Mouse (Mus musculus) layer of hippocampus, adult 9-11 months (tissue): ENCODE results near the gene Dlk1.
A peak's percentile ranks its signal among the peaks of the same experiment; 100 is the strongest.
"Not testable (repeated sequence)": the region's sequence is repeated elsewhere in the genome, so short reads cannot be mapped to it uniquely, and the experiment has no call there.

Experiments used
- DNase-seq: peaks from one replicate; pipeline ENCODE4 v3.0.0; 2022

Dlk1 gene

GRCm38 (mm10) chr12:109441366-109441765 is 11.3 kb upstream of the Dlk1 start:
- DNase-seq = peak; percentile 24

DNA sequence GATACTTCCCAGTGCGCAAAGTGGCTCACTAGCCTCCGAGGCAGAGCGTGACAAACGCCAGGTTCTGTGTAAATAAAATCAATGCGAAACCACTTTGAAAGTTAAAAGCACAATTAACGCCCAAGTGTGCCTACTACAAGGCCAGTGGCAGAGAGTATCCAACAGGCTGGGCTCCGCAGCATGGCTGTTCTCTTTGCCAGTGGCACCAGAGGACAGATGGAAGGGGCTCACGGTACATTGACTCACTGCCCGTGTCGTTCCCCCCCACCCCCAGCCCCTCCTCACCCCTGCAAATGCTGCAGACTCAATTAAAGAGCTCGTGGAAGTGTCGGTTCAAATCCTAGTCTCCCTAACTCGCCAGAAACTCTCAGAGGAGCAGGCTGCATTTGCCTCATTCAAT is 10.5 kb upstream of the Dlk1 start:
- no peak for DNase-seq

- peak; percentile 78 for DNase-seq
Measured at GRCm38 (mm10) chr12:109443276-109443675, 9.3 kb upstream of the Dlk1 start.

- no peak for DNase-seq
Measured at GRCm38 (mm10) chr12:109444999-109445398, 7.6 kb upstream of the Dlk1 start.

DNA sequence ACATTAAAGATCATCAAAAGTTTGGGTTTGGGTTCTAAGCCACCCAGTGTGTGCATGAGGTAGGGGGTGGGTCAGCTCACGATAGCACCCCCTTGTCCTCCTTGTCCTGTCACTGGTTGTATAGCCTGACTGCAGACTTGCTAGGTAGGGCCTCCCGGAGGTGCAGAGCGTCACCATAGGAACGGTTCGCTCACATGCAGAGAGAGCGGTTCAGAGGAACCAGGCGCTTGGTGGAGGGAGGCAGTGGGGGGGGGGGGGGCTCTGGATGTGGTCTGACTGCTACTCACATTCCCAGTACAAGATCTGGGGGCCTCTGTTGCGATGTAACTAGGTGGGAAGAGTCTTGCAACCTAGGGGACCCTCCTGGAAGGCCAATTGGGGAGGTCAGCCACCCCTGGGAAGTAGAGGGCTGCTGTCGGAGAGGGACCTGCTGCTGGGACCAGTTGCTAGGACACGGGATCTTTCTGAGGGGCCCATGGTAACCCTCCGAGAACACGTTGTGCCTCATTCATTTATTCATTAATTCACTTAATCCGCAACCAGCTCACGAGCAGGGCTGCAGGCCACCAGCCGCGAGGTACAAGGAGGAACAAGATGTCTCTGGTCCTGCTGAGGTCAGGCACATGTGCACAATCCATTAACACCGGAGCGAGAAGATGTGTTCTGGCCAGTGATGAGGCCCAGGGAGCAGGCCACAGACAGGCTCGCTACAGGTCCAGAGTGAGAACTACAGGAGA is 7.0 kb upstream of the Dlk1 start:
- DNase-seq = no peak

DNA sequence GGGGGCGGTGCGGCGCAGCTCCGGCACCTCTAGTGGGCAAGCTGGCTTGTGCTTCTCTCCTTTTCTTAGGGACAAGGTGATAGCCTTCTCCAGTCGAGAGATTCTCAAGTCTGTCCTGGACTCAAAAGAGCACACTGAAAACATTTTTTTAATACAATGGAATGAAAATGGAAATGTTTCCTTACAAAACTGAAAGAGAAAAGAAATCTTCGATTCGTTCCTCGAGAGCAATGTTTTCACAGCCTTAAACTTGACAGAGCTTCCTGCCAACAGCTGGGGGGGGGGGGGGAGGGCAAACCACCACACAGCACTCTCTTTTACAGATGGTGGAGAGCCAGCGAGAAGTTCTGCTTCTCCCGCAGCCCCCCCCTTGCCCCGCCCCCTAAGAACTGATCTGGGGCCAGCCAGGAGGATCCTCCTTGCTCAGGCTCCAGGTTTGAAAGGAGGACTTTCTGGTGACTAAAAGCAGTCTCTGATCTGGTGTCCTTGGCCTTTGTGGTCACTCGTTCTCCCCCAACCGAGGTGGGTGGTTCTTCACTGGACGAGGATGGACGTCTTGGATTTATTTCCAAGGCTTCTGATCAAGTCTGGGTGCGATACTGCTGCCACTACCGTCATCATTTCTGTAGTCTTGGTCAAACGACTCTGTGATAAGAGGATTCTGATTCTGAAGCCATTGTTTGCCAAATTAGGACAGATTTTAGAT is 6.2 kb upstream of the Dlk1 start:
- no peak for DNase-seq

GRCm38 (mm10) chr12:109449421-109450411 is 2.9 kb upstream of the Dlk1 start:
- DNase-seq = no peak

DNA sequence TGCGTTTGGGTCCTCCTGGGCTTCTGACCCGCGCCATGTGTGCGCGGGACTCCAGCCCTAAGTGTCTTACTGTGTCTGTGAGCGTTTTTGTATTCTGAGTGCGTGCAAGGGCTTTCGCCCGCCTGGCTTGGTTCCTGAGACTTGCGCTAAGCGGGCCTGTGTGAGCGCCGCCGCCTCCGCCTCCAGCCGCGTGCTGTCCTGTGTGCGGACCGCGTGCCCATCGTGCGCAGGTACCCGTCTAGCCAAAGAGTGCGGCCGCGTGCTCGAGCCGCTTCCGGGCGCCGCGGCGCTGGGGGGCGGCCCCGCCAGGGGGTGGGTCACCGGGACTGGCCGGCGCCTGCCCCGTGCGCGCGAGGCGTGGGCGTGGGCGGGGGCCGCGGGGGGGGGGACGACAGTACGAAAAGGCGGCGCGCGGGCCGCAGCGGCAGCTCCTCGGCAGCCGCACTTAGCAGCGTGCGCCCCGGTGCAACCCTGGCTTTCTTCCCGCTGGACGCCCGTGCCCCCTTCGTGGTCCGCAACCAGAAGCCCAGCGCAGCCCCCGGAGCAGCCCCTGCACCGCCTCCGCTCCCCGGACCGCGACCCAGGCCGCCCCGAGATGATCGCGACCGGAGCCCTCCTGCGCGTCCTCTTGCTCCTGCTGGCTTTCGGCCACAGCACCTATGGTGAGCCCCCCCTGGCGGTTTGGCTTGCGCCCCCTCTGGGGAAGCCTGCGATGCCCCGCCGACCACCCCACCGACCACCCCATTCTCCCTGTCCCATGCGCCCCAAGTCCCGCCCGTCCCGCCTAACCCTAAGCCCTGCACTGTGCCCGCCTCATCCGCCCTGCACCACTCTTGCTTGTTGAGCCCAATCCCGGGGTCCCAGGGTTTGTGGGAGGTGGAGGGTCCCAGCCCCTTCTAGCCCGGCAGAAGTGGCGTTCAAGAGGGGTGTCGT is 708 bp downstream of the Dlk1 start:
- DNase-seq = no peak

GRCm38 (mm10) chr12:109454137-109454536 is 1.5 kb downstream of the Dlk1 start:
- no peak for DNase-seq

DNA sequence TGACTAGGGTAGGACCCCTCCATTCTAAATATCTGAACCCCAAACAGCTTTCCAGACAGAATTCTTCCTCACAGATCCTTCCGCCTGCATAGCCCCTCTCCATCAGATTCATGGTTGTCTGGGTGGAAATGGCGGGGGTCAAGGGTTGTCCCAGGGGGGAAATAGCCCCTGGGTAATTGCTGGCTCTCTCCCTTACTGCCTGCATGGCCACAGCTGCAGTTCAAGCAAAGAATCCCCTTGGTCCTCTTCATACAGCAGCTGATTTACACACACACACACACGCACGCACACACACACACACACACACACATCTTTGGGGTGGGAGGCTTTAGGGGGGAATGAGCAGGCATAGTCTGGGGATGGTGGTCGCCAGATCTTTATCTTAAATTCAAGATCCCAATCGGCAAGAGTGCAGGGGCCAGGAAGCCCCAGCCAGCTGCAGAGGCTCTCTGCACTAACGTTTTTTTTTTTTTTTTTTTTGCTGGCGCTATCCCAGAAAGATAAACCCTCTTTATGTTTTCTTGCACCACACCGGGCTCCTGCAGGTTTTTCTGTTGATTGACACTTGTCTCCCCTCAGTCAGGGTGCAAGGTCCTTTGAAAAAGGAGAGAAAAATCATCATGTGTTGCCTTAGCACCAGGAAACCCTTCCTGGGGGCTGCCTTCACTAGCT is 4.0 kb downstream of the Dlk1 start:
- DNase-seq = no peak

DNA sequence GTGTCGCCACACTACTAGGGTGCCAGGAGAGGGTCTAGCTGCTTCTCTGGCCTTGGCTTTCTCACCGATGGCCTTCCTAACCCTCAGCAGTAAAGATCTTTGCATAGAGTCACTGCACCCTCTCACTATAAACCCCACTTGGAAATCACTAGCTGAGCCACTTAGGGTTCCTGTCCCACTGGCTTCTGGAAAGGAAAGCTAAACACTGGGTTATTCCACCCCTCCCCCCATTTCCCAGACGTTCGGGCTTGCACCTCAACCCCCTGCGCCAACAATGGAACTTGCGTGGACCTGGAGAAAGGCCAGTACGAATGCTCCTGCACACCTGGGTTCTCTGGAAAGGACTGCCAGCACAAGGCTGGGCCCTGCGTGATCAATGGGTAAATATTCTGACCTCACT is 5.2 kb downstream of the Dlk1 start:
- no peak for DNase-seq

GRCm38 (mm10) chr12:109458896-109459295 is 6.3 kb downstream of the Dlk1 start:
- no peak for DNase-seq

DNA sequence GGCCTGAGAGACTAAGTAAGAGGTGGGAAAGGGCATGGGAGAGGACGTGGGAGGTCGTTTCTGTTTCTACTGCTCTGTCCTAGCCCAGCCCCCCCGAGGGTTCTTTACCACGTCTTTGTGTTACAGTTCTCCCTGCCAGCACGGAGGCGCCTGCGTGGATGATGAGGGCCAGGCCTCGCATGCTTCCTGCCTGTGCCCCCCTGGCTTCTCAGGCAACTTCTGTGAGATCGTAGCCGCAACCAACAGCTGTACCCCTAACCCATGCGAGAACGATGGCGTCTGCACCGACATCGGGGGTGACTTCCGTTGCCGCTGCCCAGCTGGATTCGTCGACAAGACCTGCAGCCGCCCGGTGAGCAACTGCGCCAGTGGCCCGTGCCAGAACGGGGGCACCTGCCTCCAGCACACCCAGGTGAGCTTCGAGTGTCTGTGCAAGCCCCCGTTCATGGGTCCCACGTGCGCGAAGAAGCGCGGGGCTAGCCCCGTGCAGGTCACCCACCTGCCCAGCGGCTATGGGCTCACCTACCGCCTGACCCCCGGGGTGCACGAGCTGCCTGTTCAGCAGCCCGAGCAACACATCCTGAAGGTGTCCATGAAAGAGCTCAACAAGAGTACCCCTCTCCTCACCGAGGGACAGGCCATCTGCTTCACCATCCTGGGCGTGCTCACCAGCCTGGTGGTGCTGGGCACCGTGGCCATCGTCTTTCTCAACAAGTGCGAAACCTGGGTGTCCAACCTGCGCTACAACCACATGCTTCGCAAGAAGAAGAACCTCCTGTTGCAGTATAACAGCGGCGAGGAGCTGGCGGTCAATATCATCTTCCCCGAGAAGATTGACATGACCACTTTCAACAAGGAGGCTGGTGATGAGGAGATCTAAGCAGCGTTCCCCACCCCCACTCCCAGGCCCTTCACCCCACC is 7.1 kb downstream of the Dlk1 start:
- no peak for DNase-seq

- DNase-seq = no peak
Measured at GRCm38 (mm10) chr12:109462594-109462993, 10.0 kb downstream of the Dlk1 start.

DNA sequence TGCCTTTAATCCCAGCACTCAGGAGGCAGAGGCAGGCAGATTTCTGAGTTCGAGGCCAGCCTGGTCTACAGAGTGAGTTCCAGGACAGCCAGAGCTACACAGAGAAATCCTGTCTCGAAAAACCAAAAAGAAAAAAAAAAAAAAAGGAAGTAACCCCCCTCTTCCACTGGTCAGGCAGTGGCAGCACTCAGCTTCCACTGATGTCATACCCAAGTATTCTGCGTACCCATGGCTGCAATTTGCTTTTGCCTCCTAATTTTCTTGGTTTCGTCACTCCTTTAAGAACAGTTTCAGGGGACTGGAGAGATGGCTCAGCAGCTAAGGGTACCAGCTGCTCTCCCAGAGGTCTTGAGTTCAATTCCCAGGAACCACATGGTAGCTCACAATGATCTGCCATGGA is 14.8 kb downstream of the Dlk1 start:
- DNase-seq = not testable (repeated sequence)

DNA sequence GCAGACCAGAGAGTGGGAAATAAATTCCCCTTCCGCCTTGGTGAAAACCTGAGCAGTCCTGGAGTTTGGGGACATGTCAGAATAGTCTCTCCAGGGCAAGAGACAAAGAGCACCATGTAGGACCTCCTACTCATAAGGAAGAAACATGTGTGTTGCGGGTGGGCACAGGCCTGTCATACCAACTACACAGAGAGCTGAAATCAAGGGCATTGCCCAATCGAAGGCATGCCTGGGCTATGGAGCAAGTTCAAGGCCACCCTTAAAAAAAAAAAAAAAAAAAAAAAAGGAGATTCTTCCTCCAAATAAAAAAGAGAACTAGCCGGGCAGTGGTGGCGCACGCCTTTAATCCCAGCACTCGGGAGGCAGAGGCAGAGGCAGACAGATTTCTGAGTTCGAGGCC is 17.2 kb downstream of the Dlk1 start:
- no peak for DNase-seq

DNA sequence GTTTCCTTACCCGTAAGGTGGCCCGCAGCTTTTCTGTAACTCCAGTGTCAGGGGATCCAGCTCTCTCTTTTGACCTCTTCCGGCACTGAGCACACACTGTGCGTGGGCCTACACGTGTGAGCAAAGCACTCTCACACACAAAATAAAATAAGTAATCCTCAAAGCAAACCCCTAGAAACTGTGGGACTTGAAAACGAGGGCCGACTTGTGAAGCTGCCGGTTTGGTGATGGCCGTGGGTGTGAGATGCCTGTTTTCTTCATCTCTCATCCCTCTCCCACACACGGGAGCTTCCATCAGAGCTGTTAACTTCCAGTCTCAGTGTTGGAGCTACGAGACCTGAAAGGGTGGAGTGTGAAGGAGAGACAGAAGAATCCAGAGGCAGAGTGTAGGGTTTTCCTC is 20.0 kb downstream of the Dlk1 start:
- DNase-seq = no peak

DNA sequence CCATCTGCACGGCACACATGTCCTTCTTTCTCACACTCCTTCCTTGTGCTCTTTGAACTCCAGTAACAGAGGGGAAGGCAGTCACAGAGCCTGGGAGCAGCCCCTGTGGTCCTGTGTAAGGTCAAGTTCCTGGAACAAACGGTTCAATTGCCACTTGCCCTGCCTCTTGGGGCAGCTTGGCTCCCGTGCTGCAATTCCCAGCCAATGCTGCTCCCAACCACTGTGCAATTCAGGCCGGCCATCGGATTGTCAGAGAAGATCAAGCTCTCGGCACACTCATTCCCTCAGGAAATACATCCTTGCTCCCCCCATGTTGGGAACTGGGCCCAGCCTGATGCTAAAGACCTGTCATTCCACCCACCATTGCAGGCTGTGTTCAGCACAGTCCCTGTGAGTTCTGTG is 21.0 kb downstream of the Dlk1 start:
- DNase-seq = no peak

- no peak for DNase-seq
Measured at GRCm38 (mm10) chr12:109474187-109474606, 21.6 kb downstream of the Dlk1 start.

GRCm38 (mm10) chr12:109475501-109475900 is 22.9 kb downstream of the Dlk1 start:
- no peak for DNase-seq
